Mouse (Mus musculus) bone marrow, adult 2 months (tissue): ENCODE data around the gene Smok2b.
"Not testable (repeated sequence)": the region's sequence is repeated elsewhere in the genome, so short reads cannot be mapped to it uniquely, and the experiment has no call there.

Experiments
- CTCF ChIP-seq: fragments of 200-500 bp; IDR thresholded peaks from 2 replicates; pipeline ENCODE4 v1.5.1; 2011; ENCODE audit warnings: low read length, control low read depth; ENCODE audit not compliant: control insufficient read depth, insufficient read depth
- POLR2A ChIP-seq: fragments of 200-500 bp; IDR thresholded peaks from 2 replicates; pipeline ENCODE4 v1.6.1; 2011; ENCODE audit warnings: low read depth, mild to moderate bottlenecking, control low read depth, low read length, borderline replicate concordance; ENCODE audit not compliant: control insufficient read depth

GRCm38 (mm10) chr17:13190836-13191583, 39.0 kb upstream of the Smok2b start:
- not testable (repeated sequence) for TF ChIP-seq CTCF, POLR2A
